Mouse (Mus musculus) lung, postnatal 14 days (tissue): ENCODE measurements at regions not wholly inside any gene's neighbourhood (a gene's known extent, or its start where the extent isn't known, plus 50 kb on each side); places are given as distances from the start of the nearest gene placed in this dataset.

ENCODE experiments used
- DNase-seq: peaks from one replicate; pipeline ENCODE4 v3.0.0; 2021

GRCm38 (mm10) chr14:105556813-105557212, 298.4 kb downstream of the Ndfip2 start:
- DNase-seq, result peak; percentile 8

DNA sequence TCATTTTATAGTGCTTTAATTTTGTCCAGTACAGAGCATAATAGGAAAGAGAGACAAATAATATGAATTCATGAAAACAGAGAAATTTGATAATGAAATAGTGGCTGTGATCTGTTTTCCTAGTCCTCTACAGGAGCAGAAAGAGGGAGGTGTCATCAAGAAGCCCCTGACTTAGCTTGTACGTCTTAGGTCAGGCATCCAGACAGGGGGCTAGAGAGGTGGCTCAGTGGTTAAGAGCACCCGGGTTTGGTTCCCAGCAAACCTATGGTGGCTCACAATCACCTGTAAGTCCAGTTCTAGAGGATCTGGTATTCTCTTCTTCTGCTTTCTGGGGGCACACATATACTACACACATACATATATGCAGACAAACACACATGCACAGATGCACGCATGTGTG, 285.7 kb downstream of the Ndfip2 start:
- DNase-seq, result no peak

DNA sequence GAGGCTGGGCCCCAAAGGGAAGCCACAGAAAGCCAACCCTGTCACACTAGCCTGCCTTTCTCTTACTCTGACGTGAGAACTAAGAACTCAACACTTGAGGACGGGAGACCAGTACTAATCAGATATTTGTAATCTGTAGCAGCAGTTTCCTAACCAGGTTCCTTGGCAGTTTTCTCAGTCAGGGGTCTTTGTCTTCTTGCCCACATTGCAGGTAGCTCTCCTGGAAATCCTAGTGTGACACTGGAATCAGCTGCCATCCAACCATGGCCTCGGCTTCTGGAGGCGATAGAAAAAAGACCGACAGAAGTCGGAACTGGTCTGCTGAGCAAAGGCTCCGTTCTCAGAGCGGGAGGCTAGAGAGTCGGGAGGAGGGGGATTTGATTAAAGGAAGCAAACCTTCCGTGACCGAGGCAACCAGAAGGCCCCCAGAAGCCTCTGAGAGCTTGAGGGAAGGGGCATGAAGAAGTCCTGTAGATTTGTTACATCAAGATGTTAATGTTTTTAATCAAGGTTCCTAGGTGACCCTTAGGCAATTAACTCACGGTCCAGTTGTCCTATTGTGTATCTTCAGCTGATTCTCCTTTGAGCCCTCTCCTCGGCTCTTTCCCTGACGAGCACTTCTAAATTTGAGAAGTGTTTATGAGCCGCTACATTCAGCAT, 284.2 kb downstream of the Ndfip2 start:
- DNase-seq, result no peak

- DNase-seq, result no peak
These were observed 283.7 kb downstream of the Ndfip2 start for GRCm38 (mm10) chr14:105542090-105542485.

- DNase-seq, result no peak
These were observed 273.9 kb downstream of the Ndfip2 start for GRCm38 (mm10) chr14:105532168-105532745.

DNA sequence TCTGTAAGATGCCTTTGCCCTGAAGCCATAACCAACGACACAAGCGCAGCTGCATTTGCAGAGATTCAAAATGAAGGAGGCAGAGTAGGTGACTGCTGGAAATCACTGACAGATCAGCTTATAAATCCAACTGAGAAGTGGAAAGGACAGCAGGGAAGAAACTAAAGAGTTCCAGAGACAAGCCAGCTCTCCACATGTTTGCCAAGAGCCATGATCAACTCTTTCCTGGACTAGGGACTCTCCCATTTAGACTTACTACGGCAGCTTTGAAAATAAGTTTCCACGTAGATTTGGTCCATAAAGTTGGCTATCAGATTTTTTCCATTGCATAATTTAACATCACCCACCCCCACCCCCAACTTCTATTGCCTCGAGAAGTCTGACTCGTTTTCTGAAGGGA, 269.7 kb downstream of the Ndfip2 start:
- no peak for DNase-seq

GRCm38 (mm10) chr14:105523849-105524248, 265.5 kb downstream of the Ndfip2 start:
- no peak for DNase-seq

DNA sequence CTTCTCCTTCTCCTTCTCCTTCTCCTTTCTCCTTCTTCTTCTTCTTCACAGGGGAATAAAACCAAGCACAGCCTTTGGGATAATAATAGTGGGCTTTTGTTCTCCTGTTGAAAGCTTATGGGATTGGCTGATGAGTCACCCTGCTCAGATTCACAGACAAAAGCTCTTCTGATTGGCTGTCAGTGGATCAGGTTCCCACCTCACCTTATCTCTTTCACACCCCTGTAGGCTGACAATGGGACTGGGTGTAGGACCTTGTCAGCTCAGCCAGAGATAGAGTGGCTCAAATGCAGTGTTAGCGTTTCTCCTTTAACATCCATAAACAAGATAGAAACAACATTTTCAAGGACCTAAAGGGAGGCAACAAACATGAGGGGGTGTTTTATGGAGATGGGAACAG, 263.9 kb downstream of the Ndfip2 start:
- no peak for DNase-seq

DNA sequence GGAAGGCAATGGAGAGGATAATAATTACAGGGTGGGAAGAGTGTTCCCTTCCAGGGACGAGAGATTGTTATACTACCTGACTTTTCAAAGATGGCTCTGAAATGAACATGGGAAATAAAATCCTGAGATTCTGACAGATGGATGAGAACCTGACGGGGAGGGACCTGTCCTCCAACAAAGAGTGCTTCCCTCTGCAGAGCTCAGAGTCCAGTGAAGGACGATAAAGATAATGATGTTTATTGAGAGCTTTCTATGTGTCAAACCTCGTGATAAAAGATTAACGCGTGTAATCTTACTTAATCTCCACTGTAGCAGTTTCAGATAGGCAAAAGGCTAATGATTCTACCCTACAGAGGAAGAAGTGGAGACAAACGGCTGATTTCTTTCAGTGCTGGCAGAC, 260.3 kb downstream of the Ndfip2 start:
- no peak for DNase-seq

DNA sequence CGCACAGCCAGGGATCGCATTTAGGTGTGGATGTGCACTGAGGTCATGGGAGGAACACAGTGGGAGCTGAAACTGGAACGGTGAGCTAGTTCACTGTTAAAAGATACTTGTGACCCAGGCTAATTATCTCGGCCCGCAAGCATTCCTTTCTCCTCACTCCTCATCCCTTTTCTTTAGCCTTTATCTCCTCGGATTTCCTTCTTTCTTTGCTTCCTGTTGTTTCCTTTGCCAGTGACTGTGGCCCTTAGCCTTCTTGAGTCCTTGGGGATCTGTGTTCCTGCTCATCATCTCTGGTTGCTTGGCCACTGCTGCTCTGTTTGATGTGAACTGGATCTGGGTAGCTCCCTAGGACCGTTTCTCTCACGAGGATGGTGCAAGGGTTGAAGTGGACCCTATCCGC, 256.0 kb downstream of the Ndfip2 start:
- no peak for DNase-seq

- no peak for DNase-seq
These were observed 254.7 kb downstream of the Ndfip2 start for GRCm38 (mm10) chr14:105512914-105513677.

DNA sequence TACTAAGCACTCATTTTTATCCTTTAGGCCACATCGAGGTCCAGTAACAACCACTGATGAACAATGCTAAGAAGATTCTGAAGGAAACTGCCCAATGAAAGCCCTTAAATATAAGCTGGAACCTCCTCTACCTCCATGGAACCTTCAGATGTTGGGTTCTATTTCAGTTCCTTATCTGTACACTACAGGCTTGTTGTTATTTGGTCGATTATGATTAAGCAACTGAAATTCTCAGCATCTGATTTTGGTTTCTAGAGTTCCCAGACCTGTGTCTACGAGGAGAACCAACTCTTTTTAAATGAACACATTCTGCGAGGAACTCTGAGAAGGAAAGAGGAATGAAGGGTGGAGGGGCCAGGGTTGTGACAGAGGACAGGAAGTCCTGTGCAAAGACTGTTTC, 253.5 kb downstream of the Ndfip2 start:
- DNase-seq, result no peak

GRCm38 (mm10) chr14:105511135-105511534, 252.8 kb downstream of the Ndfip2 start:
- DNase-seq, result no peak

- no peak for DNase-seq
These were observed 246.9 kb downstream of the Ndfip2 start for GRCm38 (mm10) chr14:105505261-105505660.

DNA sequence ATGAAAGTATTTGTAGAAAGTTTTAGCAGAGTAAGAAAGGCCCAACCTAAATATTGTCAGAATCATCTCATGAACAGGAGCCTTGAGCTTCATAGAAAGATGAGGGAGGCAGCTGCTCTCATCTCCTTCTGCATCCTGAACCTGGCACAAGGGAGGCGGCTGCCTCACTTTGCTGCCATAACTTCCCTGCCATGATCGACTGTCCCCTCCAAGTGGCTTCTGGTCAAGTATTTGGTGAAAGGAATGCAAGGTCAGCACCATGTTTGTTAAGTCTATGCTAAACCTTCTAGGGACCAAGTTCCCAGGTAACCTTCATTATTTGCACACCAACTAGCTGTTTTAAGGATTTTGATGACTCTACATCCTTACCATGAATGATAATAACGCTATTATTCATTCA, 246.0 kb downstream of the Ndfip2 start:
- DNase-seq, result no peak

DNA sequence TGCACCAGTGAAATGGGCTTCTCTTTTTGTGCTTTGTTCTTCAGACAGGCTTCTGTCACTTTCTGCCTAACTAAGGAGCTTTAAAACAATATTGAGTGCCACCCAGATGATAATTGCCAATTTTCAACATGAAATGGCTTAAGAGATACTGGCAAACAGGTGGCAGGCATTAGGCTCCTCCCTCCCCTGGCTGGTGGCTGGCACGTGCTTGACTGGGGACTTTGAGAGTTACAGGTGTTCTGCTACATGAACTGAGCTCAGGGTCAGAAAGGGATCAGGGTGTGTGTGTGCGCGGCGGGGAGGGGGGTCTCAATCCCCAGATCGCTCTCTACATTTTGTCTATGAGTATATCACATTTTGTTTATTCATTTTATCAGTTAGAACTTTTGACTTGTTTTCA, 245.4 kb downstream of the Ndfip2 start:
- DNase-seq, result no peak

DNA sequence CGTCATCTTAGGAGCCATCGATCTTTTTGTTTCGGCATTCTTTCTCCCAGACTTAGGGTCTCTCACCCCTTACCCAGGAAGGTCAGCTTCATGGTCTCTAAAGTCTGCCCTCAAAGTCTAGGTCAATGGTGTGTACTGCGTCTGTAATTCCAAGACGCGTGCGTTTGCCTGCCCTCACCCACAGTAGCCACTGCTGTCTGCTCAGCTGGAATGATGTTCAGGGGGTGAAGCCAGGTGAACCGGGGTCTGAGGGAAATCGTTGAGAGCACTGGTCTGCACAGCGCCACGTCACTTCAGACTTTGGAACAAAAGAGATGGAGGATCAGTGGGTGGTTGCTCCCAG, 244.2 kb downstream of the Ndfip2 start:
- no peak for DNase-seq

GRCm38 (mm10) chr14:105501792-105502632, 243.6 kb downstream of the Ndfip2 start:
- DNase-seq, result no peak

DNA sequence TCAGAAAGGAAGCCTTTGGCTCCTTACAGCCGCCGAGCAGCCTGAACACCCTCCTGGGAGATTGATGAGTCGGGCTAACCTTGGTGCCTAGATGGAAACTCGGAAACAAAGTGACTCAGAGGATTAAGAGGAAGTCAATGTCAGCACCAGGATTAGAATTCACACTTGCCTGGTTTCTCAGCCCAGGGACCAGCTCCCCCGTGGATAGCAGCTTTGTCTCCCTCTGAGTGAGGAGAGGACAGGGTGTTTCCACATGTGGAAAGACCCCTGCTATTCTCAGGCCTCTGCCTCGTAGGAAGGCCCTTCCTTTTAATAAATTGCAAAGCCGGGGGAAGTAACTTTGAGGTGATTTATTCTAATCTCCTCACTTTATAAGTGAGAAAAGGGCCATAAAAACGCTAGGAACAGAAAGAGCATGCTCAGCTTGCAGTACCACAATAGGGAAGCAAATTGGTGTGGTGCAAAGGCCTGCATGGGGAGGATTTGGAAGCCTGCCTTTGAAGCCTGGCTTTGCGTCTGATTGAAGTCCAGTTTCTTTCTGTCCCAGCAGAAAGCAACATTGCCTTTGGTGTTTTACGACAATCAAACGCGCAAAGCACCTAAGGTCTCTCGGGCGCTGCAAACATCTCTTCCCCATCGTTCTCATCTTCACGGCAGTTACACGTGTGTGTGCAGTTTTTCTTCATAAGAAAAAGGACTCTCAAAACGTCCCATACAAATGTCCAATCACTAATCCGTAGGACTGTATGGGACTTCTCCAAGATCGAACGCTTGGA, 242.8 kb downstream of the Ndfip2 start:
- DNase-seq, result no peak

DNA sequence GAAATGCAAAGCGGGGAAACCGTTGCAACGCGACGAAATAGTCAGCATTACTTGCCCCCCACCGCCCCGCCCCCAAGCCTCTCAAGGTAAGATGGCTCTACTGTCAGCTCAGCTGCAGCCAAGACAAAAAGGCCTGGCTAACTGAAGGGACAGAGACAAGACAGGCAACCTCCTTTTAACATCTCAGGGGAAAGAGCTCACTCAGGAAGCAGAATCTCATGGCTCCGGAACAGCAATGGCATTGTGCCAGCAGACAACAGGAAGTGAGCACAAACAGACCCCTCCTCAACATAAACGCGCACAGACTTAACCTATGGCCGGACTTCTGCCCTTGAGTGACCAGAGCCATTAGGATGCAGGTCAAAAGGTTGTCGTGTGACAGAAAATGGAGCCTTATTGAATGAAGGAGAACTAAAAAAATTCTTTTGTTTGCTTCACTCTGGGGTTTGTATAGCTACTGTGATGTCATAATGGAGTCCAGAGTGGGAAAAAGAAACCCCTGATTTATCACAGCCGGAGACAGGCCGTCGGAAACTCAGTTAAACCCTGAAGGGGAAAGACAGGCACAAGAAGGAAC, 241.0 kb downstream of the Ndfip2 start:
- DNase-seq, result no peak

GRCm38 (mm10) chr14:105498155-105498906, 240.0 kb downstream of the Ndfip2 start:
- no peak for DNase-seq

DNA sequence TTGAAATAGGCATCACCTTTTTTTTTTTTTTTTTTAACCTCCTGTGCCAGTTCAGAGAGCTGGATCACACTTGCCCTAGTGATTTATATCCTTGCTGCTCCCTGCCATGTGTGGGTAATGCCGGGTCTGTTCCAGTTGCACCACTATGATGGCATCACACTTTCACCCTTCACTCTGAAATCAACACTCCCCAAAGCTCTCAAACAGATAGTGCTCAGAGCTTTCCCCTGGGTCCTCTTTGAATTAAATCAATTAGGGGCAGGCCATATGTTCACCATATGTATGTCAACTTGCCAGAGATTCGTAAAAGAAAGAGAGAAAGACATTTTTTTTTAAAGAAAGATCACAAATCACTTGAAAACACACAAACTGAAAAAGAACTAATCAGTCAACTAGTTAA, 236.8 kb downstream of the Ndfip2 start:
- no peak for DNase-seq
